22 mouse cellular contexts compared by ENCODE assay signal in genomic region chr2:39337524-39337923, GRCm38 (mm10).
"Had no signal": no experiment of that assay in that cellular context is flagged by ENCODE, and none has a peak within 500 bp of the region (broad histone marks: within the 10 kb centered on the region; RNA-seq: fewer than 3 reads in every experiment).

No protein-coding gene starts in this region.

- H3K9me3 ChIP-seq: limb, embryonic 12.5 days; limb, embryonic 15.5 days; lung, embryonic 15.5 days; megakaryocyte, embryonic 14.5 days; midbrain, embryonic 10.5 days; neural tube, embryonic 12.5 days; neural tube, embryonic 15.5 days had no signal

- H3K27me3 ChIP-seq: limb, embryonic 12.5 days; limb, embryonic 15.5 days; lung, embryonic 15.5 days; megakaryocyte, embryonic 14.5 days; neural tube, embryonic 12.5 days; neural tube, embryonic 15.5 days had no signal

- DNase-seq: kidney, postnatal 14 days; kidney, postnatal 4 days; left cerebral cortex, postnatal 4 days; lung, adult 18-20 months; lung, postnatal 10 days; lung, postnatal 36 days; midbrain, embryonic 14.5 days; right cerebral cortex, adult 18-20 months; right cerebral cortex, postnatal 14 days; right cerebral cortex, postnatal 4 days; thymus, adult 2 months; thymus, postnatal 14 days; thymus, postnatal 4 days had no signal

- H3K36me3 ChIP-seq: limb, embryonic 12.5 days; limb, embryonic 15.5 days; lung, embryonic 15.5 days; midbrain, embryonic 10.5 days; neural tube, embryonic 12.5 days; neural tube, embryonic 15.5 days had no signal

- H3K4me3 ChIP-seq: limb, embryonic 12.5 days; limb, embryonic 15.5 days; lung, embryonic 15.5 days; megakaryocyte, embryonic 14.5 days; midbrain, embryonic 10.5 days; neural tube, embryonic 12.5 days; neural tube, embryonic 15.5 days had no signal

- H3K27ac ChIP-seq: limb, embryonic 12.5 days; limb, embryonic 15.5 days; liver, embryonic 14.5 days; lung, embryonic 15.5 days; midbrain, embryonic 10.5 days; neural tube, embryonic 12.5 days; neural tube, embryonic 15.5 days; stomach, postnatal 0 days had no signal

- H3K4me1 ChIP-seq: limb, embryonic 15.5 days; lung, embryonic 15.5 days; midbrain, embryonic 10.5 days; neural tube, embryonic 12.5 days; neural tube, embryonic 15.5 days had no signal
